Mouse (Mus musculus): Measurements from ENCODE around the gene Ncor2.

Ncor2 gene

DNA sequence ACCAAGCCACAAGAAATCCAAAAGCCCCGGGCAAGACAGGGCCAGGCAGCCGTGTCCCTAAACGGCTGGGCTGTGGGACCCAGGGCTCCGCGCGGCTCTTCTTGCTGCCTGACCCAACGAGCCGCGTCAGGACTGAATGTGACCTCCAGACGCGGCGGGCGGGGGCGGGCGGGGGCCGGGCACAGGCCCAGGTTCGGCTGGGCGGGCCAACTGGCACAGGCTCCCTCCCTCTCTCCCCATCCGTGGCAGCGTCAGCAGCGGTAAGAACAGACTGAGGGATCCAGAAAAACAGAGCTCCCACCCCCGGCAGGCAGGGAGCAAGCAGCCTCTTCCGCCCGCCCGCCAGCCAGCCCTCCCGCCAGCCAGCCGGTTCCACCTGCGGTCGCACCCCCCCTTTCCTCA, 120.8 kb downstream of the Ncor2 start:
- DNase-seq (ENCODE audit: low read depth) = no peak

DNA sequence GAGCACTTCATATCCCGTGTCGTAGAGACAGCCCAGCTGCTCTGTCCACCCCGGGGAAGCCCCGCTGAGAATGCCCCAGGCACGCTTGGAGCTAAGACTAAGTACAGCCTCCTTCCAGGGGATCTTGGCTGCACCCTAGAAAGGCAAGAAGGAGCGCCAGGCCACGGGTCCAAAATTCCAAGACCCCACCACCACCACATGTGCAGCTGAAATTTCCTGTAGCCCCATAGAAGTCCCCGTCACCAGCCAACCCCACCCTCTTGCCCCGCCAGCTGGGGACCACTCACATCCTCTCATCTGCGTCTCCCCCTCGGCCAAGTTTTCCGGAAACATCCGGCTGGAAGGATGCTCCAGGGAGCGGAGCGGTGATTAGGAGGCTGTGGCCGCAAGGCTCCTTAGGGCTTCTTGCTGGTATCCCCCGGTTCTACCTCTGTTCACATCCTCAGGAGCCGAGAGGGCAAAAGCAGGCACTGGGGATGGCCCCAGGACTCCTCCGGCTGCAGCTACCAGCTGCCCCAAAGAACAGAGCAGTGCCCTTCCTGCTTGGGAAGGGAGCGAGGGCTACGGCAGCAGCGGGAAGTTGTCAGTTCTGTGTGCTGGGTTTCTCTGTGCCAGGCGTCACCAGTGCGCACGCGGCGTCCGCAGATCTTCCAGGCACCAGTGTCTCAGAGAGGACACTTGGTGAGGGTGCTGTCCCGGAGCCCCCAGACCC, 121.3 kb downstream of the Ncor2 start:
- no peak for DNase-seq (ENCODE audit: low read depth)

DNA sequence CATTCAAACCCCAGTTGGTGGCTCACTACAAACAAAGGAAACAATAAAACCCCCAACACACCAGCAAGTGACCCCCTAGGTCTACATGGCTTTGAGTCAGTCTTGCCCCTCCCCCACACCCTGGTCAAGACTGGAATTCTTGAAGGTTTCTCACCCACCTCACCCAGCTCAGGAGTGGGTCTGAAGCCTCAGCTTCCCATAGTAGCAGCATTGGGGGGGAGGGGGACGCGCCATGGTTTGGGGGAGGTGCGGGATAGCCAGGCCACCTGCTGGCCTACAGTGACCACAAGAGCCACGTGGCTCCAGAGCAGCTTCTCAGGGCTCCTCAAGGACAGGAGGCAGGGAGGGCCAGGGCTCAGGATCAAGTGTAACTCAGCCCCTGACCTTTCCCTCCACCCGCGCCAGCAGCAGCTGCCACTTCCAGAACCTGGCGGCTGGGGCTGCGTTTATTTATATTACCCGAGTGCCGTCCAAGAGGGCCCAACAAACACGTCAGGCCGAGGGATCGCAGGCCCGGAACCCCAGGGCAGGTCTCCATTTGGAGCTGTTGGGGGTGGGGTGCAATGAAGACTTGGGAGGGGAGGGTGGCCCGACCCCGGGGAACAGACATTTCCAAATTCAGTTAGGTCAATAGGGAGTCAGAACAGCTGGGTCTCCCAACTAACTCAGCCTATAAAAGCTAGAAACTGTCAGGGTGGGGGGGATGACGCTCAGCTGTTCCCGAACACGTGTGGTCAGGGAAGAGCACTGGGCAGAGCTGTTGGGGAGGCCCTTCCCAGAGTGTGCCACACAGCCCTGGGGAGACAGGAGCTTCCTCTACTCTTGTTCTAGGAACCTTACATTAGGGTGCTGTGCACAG, 122.1 kb downstream of the Ncor2 start:
- no peak for DNase-seq (ENCODE audit: low read depth)

DNA sequence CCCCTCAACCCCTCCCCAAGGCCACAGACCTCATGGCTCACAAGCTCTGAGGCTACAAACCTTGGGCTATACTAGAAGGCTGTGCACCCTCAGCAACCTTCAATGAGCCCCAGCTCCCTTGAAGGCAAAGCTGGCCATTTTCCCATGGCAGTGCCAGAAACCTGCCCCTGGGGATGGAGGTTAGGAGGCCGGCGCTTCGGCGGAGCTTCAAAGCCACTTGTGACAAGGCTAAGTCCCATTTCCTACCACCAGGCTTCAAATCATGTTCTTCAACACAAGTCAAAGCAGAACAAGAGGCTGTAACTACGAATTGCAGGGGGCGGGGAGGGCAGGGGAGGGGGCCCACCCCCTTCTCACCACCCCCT, 122.7 kb downstream of the Ncor2 start:
- no peak for DNase-seq (ENCODE audit: low read depth)

DNA sequence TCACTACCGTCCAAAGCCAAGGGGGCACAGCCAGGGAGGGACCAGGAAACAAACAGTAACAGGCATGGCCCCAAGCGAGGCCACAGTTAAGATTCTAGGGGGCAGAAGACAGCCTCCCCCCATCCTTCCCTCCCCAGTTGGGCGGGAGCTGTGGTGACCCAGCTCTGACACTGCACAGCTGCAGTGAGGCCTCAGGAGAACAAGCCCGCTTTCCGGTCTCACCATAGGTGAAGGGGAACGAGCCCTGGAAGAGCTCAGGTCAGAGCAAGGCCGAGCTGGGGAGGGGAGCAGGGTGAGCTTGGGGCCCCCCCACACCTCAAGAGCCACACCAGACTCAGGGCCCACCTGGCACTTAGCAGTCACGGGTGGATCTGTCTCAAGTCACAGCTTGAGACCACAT, 123.1 kb downstream of the Ncor2 start:
- no peak for DNase-seq (ENCODE audit: low read depth)

DNA sequence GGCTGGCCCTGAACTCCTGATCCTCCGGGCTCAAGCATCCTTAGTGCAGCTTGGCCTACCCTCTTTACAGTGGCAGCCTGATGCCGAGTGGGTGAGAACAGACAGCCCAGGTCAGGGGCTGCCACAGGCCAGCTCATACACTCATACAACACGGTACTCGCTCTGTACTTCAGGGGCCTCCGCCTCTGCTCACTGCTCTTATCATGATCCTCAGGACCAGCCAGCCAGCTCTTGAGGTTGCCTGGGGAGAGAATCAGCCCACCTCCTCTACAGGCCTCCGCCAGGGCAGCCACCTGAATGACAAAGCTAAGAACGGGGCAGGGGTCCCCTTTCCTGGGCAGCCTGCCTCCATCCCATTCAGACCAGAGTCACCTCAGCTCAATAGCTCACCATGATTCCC, 125.4 kb downstream of the Ncor2 start:
- no peak for DNase-seq (ENCODE audit: low read depth)

DNA sequence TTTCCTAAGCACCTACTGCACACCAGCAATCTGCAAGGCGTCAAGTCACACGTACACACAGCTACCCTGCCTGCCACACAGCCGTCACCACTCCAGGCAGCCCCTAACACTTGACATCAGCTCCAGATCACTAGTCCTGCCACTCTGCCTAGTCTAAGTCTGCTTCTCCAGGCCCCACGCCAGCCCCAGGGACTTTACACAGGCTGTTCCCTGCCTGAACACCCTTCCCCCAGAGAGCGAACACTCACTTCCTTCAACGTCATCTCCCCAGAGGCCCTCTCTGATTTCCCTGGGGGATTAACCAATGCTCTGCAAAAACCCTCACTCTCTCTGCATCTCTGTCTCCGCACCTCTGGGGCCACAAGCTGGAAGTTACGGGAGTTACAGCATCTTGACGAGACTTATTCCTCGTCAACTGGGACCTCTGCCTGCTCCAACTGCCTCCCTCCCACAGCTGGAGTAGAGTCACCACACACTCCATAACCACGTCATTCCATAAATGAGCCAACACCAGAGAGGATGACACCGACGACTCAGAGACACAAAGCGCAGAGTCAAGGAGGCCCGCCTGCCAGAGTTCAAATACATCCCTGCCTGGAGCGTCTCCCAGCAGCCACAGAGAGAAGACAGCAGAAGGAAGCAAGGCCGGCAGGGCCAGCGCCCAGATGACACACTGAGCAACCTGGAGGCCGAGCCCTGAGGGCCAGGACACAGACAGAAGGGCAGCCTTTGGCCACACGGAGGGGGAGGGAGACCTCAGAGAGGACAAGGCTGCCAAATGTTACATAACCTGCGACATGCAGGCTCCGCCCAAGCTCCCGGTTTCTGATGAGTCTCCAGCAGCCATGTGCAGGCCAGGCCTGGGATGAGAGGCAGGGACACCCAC, 126.2 kb downstream of the Ncor2 start:
- peak; percentile 45 for DNase-seq (ENCODE audit: low read depth)

DNA sequence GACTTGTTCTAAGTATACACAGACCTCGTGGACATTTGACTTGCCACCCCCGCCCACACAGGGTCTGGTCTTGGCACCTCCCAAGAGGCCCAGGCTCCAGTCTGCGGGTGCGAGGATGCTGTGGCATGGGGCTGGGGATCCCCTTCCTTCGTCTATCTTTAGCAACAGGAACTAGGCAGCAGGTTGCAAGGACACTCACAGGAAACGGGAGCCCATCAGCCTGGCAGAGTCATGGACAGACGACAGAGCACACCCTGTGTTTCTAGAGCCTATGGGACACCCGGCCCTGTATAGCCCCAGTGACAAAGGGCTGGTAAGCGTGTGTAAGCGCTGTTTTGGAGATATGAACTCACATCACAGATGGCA, 126.8 kb downstream of the Ncor2 start:
- DNase-seq (ENCODE audit: low read depth) = peak; percentile 47

DNA sequence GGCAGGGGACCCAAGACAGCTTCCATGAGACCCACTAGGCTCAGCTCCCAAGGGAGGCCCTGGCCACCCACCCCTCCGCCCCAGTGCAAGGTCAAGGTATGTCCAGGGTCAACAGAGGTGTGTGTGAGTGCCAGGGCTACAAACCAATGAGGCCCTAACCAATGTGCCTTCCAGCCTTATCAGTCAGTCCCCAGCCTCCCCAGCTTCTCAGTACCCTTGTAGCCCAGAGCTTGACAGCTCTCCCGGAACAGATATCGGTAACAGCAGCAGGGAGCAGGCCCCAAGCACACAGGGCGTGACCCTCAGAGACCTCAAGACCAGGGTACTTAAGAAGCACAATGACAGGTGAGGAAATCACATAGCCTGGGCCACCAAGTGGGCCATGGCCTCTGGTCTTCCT, 129.5 kb downstream of the Ncor2 start:
- no peak for DNase-seq (ENCODE audit: low read depth)

DNA sequence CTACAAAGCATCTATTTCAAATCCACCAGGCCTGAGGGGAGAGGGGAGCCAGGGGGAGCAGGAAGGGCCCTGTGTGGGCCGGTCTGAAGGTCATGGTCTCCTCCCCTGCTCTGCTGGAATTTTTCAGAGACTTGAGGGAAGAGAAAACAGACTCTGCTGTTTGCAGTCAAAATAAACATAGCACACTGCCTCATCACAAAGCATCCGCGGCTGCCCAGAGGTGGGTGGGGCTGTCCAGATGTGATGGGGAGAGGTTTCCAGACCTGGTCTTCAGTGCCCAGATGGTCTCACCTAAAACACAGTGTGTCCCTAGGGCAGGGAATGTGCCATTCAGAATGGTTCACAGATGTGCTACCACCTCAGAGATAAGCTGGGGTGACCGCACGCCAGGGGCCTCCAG, 132.6 kb downstream of the Ncor2 start:
- DNase-seq (ENCODE audit: low read depth) = no peak

DNA sequence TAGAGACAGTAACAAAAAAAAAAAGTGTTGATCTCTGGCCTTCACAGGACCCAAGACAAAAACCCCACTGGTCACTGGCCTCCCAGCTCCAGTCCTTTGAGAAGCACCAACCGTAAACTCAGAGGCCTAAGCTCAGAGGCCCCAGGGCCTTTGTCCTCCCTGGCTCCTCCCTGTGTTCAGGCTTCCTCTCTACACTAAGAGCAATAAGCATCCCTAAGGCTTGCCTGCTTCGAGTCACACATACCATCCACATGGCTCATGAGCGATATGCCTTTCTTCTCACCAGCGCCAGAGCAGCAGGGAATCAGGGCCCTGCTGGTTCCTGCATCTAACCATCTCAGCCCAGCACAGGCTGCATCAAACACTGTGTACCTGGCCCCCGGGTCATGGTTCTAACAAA, 133.8 kb downstream of the Ncor2 start:
- DNase-seq (ENCODE audit: low read depth) = no peak

DNA sequence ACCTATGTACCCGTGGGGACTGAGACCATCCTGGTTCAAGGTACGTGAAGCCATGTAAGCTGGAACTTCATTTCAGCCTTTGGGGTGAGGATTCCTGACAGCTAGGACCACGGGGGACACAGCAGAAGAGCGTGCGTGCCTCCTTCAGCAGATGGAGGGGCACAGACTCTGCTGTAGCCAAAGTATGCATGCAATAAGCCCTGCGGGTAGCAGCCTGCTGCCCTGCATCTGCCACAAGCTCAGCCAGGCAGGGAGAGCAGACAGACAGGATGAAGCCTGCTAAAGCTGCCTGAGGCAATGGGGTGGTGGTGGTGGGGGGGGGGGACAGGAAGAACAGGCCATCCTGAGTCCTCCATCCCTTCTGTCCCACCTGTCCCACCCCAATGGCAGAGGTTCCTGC, 135.6 kb downstream of the Ncor2 start:
- DNase-seq (ENCODE audit: low read depth) = no peak

DNA sequence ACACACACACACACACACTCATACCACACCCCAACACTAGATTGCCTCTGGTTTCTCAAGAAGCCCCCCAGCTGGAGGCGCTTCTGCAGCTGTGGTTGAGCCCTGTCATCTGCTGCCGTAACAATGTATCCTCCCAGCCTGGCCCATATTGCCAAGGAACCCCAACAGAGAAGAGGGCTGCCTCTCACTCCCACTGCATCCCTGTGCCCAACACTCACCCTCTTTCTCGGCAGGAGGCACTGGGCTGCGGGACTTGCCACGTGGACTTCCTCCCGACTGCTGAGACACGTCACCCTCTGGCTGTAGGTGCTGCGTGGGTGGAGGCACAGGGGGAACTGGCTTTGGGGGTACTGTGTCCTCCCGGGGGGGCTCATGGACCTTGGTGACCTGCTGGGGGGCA, 137.4 kb downstream of the Ncor2 start:
- no peak for DNase-seq (ENCODE audit: low read depth)

DNA sequence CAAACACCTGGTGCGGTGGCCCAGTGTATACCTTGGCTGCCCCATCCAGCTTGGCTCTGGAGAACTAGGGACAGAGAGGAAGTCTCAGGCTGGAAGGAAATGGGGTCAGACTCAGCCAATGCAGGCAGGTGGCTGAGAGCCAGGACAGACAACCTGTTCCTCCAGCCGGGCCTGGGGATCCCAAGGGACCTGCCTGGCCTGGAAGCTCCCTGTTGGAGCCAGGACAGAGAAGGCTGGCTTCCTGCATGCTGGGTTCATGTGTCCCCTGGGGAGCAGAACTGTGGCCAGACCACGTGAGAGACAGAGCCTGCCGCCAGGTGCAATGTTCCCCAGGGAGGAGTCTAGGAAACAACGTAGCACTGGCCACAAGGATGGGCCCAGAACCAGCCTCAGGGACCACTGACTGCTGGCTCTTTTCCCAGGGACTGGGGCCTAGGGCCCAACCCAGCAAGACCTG, 138.9 kb downstream of the Ncor2 start:
- DNase-seq (ENCODE audit: low read depth) = no peak

DNA sequence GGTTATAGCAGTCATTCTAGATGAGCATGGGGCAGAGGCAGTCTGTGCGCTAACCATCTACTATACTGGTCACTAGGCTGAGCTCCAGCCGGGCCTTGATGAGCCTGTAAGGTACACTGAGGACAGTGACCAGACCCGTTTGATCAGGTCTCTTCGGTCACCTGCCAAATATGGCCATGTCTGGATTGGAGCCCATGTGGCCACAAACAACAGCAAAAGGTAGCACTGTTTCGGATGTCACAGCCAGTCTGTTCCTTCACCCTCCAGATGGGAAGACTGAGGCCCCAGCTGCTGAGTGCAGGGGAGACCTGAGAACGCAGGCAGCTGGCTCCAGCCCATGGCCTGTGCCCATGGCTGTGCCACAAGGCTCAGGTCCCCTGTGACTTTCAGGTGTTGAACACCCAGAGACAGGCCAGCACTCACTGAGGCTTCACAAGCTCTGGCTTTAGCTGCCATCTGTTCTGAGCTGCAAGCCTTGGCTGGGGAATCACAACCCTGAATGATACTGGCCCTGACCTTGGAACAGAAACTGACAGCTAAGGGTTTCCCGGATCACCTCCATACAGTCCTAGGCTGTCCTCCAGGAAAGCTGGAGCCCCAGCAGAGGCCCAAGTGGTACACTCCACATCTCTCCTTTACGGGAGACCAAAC, 139.5 kb downstream of the Ncor2 start:
- no peak for DNase-seq (ENCODE audit: low read depth)

DNA sequence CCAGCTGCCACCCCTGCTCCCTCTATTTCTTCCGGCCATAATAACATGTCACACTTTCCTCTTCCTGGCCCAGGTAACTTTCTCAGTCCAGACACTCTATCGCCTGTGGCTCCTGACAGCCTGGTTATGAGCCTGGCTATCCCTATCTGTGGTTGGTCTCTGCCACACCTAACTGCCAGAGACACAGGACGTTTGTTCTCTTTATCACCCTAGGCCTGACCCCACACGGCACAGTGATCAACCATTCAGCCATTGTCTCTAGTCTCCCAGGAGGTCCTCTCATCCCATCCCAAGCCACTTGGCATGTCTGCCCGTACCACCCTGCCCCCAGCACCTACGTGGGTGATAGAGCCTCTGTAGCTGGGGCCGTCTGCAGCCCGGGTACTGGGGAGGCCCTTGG, 142.5 kb downstream of the Ncor2 start:
- DNase-seq (ENCODE audit: low read depth) = no peak

DNA sequence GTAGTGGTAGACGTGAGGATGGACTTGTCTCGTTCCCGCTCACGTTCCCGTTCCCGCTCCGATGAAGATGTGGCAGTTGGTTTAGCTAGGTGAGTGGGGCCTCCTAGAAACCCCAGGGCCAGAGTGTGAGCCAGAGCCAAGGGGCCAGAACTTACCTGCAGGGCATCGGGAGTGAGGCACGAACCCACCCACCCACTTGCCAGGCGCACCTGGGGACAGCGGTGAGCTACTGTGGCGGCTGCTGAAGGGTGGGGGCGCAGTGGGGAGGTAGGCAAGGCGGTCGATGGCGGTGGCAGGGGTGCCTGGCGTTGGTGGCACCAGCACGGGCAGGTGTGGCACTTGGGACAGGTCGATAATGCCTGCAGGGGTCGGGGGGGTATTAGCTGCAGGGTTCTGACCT, 150.1 kb downstream of the Ncor2 start:
- DNase-seq (ENCODE audit: low read depth) = no peak

DNA sequence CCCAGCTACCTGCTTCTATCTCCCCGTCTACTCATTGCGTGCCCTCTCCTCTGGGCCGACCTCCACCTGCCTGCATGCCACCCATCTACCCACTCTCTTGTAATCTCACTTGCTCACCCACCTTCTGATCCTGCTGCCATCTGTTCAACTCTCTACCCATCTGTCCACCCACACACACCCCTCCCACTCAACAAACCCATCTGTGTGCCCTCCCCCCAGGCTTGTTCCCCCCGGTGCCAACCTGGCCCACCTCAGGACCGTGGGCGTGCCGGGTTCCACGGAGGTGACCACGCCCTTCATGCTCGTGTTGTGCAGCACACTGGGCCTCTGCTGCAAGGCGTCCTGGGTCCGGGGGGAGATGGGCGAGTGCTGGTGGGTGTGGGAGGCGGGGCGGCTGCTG, 150.6 kb downstream of the Ncor2 start:
- DNase-seq (ENCODE audit: low read depth) = no peak

DNA sequence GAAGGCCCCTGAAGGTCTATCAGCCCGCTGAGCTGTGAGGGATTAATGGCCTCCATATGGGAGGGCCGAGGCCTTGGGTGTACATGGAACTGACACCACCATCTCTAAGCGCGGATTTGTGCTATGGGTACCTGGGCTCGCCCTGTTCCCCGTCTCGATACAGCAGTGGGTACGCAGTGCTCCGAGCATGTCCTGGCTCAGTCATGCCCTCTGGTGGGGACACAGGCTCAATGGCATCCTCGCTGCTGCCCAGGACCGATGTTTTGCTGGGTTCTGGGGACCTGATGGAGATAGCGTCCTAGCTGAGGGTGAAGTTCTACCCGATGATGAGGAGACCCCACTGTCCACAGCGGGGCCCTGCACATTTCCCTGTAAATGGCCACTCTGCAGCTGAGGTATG, 155.0 kb downstream of the Ncor2 start:
- peak; percentile 25 for DNase-seq (ENCODE audit: low read depth)

DNA sequence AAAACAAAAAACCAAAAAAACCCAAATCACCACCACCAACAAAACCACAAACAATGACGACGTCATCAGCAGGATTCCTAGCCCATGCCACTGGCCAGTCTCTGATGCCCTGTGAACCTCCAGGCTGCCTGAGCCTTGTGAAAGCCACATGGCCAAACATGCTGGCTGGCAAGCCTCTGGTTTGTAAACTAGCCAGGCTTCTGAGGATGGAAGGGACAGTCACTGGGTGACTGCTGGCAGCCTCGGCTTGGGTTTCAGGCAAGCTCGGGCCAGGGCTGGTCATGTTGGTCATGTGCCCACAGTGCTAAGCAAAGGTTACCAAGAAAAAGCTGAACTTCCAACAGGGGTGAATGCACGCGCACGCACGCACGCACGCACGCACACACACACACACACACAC, 157.7 kb downstream of the Ncor2 start:
- no peak for DNase-seq (ENCODE audit: low read depth)

DNA sequence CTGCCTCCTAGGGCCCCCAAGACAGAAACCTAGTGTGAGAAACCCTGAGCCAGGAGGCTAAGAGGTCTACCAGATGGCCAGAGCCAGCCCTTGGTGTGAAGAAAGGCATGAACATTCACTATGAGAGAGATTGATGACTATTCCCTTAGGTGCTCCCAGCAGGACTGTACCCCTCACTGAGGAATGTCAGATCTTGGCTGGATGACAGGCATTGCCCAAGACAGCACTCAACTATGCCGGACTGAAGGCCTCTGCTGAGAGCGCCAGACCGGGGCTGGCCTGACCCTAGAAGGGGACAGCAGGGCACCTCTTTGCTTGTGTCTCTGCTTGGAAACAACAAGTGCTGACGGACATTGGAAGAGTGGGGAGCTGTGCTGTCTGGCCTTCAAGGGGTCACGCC, 159.9 kb downstream of the Ncor2 start:
- DNase-seq (ENCODE audit: low read depth) = no peak

DNA sequence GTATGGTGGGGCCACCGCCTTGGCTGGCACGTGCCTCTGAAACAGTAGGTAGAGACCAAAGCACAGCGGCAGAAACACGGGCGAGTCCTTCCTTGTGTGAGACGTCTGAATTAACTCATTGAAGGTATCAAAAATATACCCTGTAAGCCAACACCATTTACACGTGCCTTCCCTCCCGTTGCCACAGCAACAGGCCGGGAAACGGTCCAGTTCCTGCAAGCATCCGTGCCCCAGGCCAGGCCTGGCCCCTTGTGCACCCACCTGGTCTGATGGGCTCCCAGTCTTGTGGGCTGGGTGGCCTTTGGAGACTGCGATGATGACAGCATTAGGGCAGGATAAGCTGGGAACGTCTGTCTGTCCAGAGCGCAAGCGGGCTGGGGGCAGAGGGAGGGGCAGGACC, 161.7 kb downstream of the Ncor2 start:
- DNase-seq (ENCODE audit: low read depth) = no peak
